Mouse (Mus musculus) urinary bladder, postnatal 36 days (tissue): ENCODE data around the gene Rhno1.
"Not testable (repeated sequence)": the region's sequence is repeated elsewhere in the genome, so short reads cannot be mapped to it uniquely, and the experiment has no call there.

Experiments
- DNase-seq, 2 experiments: peaks; one replicate each; pipeline ENCODE4 v3.0.0; 2022; ENCODE audit warnings: low spot score in 2 of 2, mixed read lengths in 1 of 2

Gene Rhno1

DNA sequence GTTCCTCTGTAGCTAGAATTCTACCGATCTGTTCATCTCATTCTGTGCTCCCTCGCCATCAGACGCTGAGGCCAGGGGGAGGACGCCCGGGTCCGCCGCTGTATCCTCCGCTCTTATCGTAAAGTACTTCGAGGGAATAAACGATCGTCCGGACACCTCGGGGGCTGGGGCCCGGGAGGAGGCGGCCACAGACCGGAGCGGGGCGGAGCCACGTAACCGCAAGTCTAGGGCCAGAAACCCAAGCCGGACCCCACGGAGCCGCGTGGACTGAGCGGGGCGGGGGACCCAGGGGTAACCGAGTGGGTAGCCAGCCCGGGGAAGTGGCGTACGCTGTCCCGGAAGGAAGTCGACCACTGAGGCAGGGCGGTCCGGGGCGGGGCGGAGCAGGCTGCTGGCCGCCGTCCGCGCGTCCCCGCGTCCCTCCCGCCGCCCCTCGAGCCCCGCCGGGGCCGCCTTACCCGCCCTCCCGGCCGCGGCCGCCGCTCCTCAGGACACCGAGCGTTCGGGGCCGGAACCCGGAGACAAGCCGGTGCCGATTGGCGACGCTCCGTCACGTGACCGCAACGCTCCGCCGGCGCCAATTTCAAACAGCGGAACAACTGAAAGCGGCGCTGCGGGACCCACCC, at the start of gene Rhno1, which contains the start of gene Foxm1:
Rhno1 (minus strand) TSS at position 531 of the 626 bp plus-strand sequence.
Foxm1 (plus strand) TSS at position 587 of the 626 bp plus-strand sequence.
- DNase-seq: peak; percentile 77 to 83

GRCm38 (mm10) chr6:128411115-128411514, 48.4 kb upstream of the Rhno1 start:
- peak; percentile 74 to 80 for DNase-seq

DNA sequence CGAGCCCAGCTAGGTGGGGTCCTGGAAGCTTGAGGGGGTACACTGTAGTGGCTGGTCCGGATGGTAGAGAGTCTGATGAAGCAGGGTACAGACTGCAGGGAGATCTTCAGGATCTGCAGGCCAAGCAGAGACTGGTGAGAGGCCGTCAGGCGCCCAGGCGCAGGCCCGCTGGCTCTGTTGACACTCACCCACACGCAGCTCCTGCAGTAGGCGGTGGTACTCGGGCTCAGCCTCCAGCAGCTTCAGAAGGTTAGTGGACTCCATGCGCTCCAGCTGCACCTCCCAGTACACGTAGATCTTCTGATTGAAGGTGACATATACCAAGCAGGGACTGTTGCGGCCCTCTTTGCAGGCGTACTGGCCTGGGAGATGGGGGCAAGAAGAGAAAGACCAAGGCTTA, 47.6 kb upstream of the Rhno1 start:
- DNase-seq: no peak

DNA sequence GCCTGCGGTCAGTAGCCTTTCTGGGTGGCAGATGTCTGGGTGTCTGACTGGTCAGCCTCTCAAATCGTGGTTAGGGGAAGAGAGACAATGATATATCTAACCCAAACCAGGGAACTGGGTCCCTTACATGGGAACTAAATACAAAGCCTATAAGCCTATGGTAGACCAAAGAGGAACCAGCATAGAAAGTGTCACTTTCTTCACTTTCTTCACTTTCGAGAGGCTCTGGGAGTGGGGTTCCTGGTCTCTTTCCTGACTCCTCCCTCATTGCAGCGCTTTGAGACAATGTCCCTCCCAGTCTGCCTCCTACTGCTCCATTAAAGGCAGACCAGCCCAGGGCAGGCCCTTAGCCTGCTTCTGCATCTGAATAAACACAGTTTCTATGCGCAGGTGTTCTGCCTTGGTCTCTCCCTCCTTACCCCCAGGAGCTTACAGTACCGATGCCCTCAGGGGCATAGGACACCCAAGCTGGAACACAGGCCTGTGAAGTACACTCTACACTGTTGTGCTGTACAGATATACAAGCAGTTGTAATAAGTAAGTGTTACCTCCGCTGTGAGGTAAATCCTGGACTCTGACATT, 45.9 kb upstream of the Rhno1 start:
- no peak for DNase-seq

DNA sequence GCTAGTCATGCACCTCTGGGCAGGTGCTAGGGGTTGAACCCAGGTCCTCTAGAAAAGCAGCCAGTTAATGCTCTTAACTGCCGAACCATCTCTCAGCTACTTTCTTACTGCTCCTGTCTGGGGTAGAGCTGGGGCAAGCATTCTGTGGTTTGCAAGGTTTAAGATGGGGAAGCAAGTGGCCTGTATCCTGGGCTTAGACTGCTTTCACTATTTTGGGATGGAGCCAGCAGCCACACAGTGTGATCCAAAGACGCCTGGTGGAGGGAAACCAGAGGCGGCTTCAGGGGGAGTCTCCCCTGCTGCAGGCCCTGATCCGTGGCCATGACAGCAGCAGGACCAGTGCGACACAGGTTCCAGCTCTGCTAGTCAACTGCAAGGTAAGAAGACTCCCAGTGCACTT, 42.0 kb upstream of the Rhno1 start:
- no peak for DNase-seq

DNA sequence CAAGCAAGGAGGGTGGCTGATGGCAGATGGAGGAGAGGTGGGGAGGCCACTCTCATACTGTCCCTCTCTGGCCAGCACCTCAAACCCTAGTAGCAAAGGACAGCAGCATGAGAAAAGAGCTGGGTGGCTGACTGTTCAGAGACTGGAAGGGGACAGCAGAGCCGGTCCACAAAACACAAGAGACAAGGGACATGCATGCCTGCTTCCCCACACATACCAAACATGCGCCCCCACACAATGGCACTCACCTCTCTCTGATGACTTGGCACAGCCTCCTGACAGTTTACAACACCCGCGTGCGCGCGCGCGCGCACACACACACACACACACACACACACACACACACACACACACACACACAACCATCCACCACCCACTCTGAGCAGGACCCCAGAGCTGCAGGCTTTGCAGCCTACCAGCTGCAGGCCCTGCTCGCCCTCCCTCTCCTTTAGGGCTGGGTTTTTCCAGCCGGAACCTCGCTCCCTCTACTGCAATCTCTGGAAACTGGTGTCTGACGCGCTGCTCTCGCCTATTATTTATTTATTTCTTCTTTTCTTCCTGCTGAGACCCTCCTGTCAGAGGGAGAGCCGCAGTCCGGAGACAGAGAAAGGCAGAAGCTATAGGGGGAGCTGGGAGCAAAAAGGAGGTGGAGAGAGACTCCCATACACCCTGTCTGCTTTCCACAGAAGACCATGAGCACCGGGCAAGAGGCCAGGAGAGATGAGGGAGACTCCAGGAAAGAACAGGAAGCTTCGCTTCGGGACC, 36.9 kb upstream of the Rhno1 start:
- DNase-seq: no peak

GRCm38 (mm10) chr6:128398996-128399395, 36.3 kb upstream of the Rhno1 start, which contains the start of gene Nrip2:
Gene Nrip2 (plus strand): TSS chr6:128399296.
- no peak for DNase-seq

DNA sequence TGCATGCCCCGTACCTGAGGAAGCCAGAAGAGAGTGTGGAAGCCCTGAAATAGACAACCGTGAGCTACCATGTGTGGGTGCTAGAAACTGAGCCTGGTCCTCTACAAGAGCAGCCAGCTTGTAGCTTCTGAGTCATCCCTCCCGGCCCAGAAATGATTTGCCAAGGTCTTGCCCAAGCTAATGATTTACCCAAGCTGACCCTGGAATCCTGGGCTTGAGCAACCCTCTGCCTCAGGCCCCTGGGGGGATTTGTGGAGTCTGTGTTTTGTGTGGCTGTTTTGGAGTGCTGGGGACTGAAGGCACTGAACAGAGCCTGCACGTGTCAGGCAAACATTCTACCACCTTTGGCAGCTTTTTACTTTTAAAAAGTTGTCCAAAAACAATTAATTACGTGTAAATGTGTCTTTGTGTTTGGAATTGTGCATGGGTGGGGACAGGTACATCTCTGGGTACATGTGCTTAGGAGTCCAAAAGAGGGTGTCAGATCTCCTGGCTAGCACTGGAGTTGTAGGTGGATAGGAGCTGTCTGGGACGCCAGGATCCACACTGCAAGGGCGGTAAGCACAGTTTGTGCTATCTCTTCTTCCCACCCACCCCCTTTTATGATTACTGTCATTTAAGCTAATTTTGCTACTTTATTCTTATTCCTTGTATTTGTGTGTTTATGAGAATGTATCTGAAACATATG, 35.0 kb upstream of the Rhno1 start:
- DNase-seq: peak in 1 of 2 experiments; percentile 51

DNA sequence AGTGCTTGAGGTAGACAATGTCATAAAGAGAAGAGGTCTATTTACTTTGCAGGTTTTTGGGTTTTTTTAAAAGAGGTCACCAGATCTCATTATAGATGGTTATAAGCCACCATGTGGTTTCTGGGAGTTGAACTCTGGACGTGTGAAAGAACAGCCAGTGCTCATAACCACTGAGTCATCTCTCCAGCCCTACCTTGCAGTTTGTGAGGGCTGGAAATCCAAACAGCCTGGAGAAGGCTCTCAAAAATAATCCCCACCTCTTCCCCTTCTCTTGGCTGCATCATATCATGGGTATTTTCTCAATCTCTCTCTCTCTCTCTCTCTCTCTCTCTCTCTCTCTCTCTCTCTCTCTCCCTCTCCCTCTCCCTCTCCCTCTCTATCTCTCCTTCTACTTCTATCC, 28.0 kb upstream of the Rhno1 start:
- no peak for DNase-seq

- no peak for DNase-seq
Measured at GRCm38 (mm10) chr6:128389185-128389584, 26.5 kb upstream of the Rhno1 start.

DNA sequence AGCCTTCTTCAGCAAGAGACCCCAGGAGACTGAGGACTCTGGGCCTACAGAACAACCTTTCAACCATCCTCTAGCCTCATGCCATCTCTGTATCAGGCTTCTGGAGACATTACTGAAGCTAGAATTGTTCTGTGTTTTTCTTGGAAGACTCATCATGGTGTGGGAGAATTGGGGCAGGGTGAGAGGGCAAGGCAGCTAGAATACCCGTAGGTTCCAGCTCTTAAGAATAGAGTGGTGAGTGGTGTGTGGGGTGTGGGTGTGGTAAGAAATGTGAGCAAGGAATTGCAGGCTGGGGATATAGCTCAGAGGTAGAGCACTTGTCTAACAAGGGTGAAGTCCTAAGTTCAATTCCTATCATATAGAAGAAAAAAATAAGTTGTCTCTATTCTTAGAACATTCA, 22.3 kb upstream of the Rhno1 start:
- no peak for DNase-seq

DNA sequence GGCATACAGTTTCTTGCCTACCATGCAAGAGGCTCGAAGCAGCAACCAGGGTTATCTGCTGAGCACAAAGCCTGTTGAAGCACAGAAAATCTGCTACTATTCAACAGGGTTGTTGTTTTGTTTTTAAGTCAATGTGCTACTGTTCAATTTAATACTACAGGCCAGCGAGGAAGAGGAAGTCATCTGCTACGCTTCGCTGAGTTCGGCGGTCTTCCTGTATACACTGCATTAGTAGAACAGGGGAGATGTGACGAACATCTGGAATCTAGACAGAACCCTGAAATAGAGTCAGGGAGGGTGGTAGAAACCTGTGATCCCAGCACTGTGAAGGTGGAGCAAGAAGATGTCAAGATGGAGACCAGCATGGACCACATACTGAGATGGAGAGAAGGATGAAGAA, 21.0 kb upstream of the Rhno1 start:
- DNase-seq: no peak

DNA sequence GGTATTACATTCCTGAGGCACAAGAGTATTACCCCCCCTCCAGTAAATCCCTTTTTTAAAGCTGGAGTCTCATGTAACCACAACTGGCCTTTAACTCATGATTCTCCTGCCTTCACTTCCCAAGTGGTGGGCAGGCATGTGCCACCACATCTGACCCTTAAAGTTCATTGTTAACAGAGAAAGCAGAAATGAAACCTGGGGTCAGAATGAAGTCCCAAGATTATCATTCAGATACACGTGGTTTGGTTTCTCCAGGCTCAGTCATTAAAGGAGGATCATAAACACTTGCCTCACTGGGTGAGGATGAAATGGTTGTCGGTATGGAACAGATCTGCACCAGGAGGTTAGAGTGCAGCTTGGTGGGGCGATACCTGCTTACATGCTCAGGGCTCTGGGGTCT, 18.5 kb upstream of the Rhno1 start:
- no peak for DNase-seq

DNA sequence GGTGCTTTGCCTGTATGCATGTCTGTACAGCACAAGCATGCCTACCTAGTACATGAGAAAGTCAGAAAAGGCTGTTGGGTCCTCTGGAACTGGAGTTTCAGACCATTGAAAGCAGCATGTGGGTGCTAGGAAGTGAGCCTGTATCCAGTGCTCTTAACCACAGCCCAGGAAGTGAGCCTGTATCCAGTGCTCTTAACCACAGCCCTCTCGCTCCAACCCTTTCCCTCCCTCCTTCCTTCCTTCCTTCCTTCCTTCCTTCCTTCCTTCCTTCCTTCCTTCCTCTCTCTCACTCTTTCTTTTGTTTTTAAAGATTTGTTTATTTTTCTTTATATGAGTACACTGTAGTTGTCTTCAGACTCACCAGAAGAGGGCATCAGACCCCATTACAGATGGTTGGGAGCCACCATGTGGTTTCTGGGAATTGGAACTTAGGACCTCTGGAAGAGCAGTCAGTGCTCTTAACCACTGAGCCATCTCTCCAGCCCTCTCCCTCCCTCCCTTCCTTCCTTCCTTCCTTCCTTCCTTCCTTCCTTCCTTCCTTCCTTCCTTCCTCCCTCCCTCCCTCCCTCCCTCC, 18.0 kb upstream of the Rhno1 start:
- DNase-seq: not testable (repeated sequence)

DNA sequence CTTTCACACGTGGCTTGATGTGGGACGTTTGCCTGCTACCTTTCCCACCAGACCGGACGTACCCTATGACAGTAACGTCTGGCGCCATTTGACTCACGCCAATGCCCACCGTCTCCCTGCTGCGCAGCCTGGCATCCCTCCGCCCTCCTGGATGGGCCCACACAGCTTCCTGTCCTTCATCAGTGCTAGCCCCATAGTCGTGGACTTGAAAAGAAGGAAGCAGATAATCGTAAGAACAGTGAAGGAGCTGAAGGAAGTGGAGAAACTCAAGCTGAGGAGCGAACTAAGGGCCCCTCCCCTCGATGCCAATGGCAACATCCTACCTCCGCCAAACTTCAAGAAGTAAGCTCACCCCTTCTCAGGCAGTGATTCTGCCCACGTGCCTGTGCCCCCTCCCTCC, 16.9 kb upstream of the Rhno1 start:
- DNase-seq: no peak

- peak; percentile 27 to 32 for DNase-seq
Measured at GRCm38 (mm10) chr6:128376371-128377085, 13.8 kb upstream of the Rhno1 start.

GRCm38 (mm10) chr6:128375192-128375591, 12.5 kb upstream of the Rhno1 start, which contains the start of the genes Tex52 and Gm44596:
Gene Tex52 (plus strand): TSS chr6:128375456.
Gene Gm44596 (plus strand): TSS chr6:128375503.
- no peak for DNase-seq

DNA sequence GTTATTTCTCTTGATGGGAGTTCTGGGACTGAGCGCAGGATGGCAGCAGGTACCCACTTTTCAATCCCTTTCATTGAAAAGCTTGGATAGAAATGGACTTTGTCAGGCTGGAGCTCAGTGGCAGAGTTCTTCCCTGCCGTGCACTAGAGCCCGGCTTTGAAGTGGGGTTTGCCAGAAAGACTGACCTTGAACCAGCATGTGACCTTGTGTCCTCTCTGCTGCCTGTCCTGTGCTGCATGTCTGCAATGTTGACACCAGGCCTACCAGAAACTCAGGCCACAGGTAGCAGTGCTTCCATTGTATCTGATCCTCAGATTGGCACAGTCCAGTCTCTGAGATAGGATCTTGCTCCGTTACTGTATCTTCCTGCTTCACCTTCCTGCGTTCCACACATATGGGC, 7.3 kb upstream of the Rhno1 start:
- DNase-seq: no peak

GRCm38 (mm10) chr6:128366466-128366865, 3.8 kb upstream of the Rhno1 start:
- DNase-seq: no peak

- no peak for DNase-seq
Measured at GRCm38 (mm10) chr6:128364721-128365120, 2.0 kb upstream of the Rhno1 start.
